Mouse (Mus musculus) embryonic stem cell, embryonic (primary cell): ENCODE measurements at regions not wholly inside any gene's neighbourhood (a gene's known extent, or its start where the extent isn't known, plus 50 kb on each side); places are given as distances from the start of the nearest gene placed in this dataset.

ENCODE experiments used
- CTCF ChIA-PET, 4 experiments: fragments of 300-600 bp in 2 of 4; fragments of 350-600 bp in 2 of 4; sonication (Branson Sonifier 250); formaldehyde crosslinking; loops; one replicate each; lab custom pipeline; 2022; ENCODE audit warnings: inconsistent platforms in 2 of 4; lab: Charles Lee
- POLR2A ChIA-PET, 4 experiments: fragments of 300-600 bp in 2 of 4; fragments of 350-600 bp in 2 of 4; sonication (Branson Sonifier 250); formaldehyde crosslinking; loops; one replicate each; lab custom pipeline; 2022; ENCODE audit warnings: antibody characterized with exemption in 4 of 4, inconsistent platforms in 1 of 4; lab: Charles Lee

DNA sequence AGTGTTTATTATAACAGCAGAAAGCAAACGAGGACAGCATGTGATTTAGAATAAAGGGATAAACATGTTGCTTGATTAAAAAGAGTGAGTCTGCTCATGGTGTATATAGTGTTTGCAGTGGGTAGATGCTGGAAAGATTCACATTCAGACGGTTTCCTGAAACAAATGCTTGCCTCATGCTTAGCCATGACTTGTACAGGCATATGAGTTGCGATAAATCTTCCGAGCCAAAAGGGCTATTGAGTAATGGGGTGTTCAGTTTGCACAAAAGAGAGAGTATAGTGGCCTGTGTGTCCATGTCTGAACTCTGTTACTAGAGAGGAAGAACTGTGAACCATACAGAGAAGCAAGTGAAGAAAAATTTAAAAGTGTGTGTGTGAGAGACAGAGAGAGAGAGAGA, 169.3 kb downstream of the Pten start:
- CTCF ChIA-PET, result no interaction called here
- POLR2A ChIA-PET, result interaction anchor here in 1 of 4 experiments (0.6 kb wide), 1 partner anchor 49 kb away, joined by 3 read pairs; no protein-coding TSS in a partner anchor

DNA sequence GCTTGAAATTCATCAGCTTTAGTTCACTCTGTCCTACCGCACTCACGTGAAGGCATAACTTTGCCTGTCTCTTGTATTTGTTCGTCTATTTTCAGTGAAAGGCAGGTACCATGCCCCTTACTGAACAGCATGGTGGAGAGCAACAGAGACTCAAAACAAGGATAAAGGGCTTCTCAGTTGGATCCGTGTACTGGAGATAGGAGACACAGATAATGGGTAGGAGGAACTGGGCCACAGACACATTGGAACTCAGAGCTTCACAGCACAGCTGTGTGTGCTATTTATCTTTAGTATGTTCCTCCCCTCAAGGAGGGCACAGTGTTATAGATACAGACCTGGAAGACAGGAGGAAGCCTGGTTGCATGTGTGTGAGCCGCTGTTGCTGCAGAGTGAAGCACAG, 176.4 kb downstream of the Pten start:
- POLR2A ChIA-PET, result no interaction called here
- CTCF ChIA-PET, result no interaction called here

DNA sequence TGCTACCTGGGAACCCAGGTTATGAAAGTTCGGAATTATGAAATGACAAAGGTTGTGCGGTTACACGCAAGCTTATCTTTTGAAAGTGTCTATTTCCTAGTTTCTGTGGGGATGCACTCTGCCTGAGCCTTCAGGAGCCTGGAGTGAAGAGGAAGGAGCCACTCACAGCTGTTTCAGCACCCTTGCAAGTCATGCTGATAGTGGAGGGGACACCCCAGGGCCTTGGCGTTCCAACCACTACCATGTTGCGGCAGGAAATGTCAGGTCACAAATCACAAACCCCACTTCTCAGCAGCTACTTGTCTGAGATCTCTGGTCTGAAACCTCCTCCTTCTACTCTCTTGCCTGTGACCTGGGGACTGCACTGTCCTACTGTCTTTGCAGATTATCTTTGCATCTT, 178.3 kb downstream of the Pten start:
- ChIA-PET POLR2A (no interaction called here), CTCF (no interaction called here)

DNA sequence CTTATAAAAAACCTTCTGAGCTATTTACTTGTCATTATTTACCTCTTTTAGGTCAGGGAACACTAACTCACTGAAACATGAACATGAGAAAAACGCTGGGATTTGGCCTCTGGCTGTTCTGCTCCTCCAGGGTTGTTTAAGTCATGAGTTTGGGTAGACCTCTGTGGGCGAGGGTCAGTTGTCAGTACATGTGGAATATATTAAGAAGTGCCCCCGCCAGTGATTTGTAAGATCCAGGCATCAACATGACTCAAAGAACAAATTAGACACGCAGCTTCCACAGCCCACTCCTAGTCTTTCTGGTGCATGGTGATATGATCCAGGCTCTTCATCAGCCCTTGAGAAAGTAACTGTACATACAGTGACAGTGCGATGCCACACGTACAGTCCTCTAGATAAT, 180.3 kb downstream of the Pten start:
- ChIA-PET POLR2A (no interaction called here), CTCF (no interaction called here)

DNA sequence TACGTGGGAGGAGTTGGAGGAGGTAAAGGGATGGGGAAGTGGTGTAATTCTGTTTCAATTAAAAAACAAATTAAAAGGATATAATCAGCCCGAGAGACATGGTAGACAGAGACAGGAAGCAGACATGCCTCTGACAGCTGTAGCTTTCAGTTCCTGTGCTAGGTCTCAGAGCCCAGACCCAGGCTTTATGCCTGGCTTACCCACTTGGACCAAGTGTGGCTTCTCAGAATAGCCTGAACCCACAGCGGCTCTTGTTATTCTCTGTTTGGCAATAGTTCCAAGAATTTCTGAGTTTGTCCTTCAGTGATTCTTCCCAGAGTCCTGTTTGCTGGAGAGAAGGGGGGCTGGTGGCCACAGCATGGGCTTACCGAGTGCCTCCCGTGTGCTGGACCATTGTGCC, 182.4 kb downstream of the Pten start:
- ChIA-PET POLR2A (no interaction called here), CTCF (no interaction called here)

DNA sequence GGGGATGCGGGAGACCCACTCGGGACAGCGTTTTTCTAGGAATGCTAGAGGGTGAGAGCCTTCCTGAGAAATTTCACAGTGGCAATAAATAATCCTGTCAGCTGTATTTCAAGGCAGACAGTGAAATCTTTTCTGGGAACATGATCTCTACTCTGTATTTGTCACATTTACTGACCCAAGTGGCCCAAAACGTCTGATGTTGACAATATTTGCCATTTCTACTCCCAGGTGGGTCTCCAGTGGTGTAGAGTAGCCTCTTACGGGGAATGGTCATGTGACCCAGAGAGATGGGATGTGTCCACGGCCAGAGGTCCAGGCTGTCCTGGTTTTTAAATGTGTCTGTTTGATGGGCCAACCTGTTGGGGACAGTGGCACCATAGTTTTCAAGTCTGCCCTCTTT, 183.5 kb downstream of the Pten start:
- ChIA-PET CTCF (no interaction called here), POLR2A (no interaction called here)

DNA sequence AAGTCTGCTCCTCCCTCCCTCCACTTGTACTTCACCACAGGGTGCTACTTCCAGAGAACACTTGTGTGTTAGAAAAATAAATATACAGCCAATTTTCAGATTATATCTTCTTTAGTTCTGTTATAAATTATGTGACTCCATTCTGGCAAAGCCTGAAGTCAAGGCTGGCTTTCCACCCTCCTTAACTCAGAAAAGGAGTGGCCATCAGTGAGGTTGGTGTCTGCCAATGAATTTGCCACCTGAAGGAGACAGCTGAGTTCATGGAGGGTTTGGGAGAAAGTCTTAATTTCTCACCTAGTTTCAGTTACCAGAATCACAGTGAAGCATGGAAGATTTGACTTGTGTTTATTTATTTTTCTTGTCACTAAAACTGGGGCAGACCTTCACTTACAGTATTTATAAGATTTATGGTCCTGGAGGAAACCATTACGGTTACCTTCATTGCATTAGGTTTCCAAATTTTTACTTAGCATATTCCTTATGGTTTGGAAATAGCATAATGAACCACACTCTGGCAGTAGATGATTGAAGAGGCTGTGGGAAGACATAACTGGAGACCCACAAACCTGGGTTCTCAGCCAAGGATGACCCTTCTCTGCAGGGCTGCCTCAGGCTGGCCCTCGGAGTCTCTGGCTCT, 186.4 kb downstream of the Pten start:
- POLR2A ChIA-PET, result no interaction called here
- CTCF ChIA-PET, result no interaction called here

DNA sequence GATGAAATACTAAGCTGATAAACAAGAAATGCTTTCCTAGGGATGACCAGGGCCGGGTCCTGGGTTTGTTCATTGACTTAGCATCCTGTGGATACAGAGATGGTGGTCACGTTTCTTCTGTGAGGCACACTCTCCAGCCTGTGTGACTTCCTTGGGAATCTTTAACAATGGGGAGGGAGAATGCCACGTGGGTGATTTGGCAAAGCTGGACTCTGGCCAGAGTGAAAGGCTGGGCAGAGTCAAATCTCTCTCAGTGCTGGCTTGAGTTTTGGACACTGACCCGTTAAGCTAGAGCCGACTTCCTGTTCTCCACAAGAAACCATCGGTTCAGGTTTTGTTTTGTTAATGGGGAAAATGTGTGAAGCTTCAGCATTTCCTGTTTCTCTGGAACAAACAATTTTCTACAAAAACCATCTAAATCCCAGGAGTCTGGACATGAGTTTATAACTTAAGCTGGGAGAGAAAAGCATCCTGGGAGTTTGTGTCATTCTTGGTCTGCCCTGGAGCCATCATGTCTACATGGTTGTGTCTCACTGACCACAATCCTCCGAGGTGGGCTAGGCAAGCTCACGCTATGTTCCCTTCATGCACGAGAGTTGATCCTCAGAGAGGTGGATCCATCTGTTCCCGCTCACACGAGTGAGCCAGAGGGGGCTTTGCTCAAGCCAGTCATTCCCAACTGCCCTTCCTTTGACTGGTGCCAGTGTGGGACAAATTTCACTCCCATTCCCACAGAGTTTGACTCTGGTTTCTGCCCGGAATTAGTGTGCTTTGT, 190.0 kb downstream of the Pten start:
- ChIA-PET CTCF (interaction anchor here in 1 of 4 experiments (0.7 kb wide), 1 partner anchor 9 kb away, joined by 3 read pairs; no protein-coding TSS in a partner anchor), POLR2A (interaction anchor here in 3 of 4 experiments (0.7 to 3.2 kb wide), 6 partner anchors 10 to 191 kb away, joined by 3 to 16 read pairs (median 3); no protein-coding TSS in a partner anchor)

DNA sequence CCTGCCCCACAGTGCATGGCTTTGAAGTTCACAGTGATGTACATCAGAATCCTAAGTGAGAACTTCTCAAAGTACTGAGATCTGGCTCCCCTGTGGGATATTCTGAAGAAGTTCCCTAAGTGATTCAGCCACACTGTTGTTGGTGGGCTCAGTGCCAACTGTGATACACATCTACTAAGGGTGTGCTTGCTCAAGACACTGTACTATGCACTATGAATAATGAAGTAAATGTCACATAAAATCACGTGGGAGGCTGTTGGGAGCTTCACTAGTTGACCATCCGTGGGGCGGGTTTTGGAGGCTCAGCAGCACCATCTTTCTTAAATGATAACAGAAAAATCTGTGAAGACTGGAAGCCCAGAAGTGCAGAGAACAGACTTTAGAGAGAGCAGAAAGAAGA, 193.0 kb downstream of the Pten start:
- CTCF ChIA-PET, result no interaction called here
- POLR2A ChIA-PET, result interaction anchor here in 1 of 4 experiments (0.8 kb wide), 1 partner anchor 15 kb away, joined by 3 read pairs; no protein-coding TSS in a partner anchor

DNA sequence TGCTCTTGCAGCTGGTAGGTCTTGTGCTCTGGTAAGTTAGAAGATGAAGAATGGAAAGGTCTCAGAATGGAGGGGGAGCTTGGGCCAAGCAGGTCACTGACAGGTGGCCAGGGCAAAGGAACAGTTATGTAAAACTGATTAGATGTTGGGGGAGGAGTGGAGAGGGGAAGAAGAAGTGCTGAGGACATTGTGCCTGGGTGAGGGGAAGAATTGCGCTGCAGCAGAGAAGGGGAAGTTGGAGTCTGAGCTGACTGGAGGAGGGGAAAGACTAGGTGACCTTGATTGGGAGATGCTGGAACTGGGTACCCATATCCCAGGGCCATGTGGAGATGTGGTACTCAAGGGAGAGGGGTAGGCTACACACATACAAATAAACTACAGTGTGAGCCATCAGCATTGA, 193.5 kb downstream of the Pten start:
- POLR2A ChIA-PET, result interaction anchor here in 2 of 4 experiments (0.7 to 0.8 kb wide), 2 partner anchors 14 kb away, joined by 3 read pairs; no protein-coding TSS in a partner anchor
- CTCF ChIA-PET, result no interaction called here

DNA sequence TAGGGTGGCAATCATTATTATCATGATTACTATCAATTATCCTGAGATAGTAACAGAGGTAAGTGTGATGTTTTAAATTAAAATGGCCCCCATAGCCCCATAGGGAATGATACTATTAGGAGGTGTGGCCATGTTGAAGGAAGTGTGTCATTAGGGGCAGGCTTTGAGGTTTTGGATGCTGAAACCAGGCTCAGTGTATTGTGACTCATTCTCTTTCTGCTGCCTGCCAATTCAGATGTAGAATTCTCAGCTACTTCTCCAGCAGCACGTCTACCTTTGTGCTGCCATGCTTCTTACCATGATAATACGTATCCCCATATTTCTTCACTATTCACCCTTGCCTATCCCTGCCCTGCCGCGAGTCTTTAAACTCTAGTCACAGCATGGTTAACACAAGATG, 195.1 kb downstream of the Pten start:
- CTCF ChIA-PET, result interaction anchor here in 1 of 4 experiments (1.2 kb wide), 1 partner anchor 146 kb away, joined by 3 read pairs; no protein-coding TSS in a partner anchor

DNA sequence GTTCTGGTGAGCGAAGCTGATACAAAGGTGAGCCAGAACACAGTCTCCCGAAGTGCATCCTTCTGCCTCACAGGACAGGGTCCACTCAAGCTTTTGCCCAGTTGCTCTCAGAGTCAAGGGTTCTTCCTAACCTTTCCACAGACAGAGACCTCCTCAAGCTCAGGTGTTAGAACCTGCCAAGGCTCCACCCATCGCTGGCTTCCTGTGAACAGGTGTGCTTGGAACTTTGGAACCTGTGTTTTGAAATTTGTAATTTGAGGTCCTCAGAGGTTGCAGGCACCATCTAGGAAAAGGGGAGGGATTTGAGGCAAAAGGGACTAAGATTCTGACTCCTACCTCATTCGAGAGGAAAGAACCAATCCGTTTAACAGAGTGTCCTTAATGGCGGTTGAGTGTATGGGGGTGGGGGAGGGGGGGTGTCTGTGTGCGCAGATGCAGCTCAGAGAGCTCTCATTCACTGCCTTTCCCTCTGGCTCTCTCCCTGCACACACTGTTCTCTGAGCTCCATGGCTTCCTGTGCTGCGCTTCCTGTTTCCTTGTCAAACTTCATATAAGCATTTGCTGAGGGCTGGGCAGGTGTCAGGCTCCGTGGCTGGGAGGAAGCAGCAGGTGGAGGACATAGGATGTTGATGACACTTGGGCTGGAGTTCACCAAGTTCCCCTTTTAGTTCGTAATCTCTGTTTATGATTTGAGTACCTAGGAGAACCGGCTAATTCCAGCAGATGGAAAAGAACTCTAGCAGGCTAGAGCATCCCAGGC, 195.8 kb downstream of the Pten start:
- ChIA-PET POLR2A (interaction anchor here in 3 of 4 experiments (0.5 to 1.0 kb wide), 8 partner anchors 11 to 633 kb away, joined by 3 to 5 read pairs (median 3); no protein-coding TSS in a partner anchor), CTCF (interaction anchor here in 2 of 4 experiments (0.7 to 1.4 kb wide), 3 partner anchors 146 to 196 kb away, joined by 3 to 5 read pairs (median 3); partner anchors contain the start of gene Pten (in 1 of the 2))

More for the DNA sequence above, 195.1 kb downstream of the Pten start:
- POLR2A ChIA-PET, result interaction anchor here in 3 of 4 experiments (0.6 to 1.0 kb wide), 7 partner anchors 11 to 632 kb away, joined by 3 to 6 read pairs (median 3); partner anchors contain the start of gene Pten (in 1 of the 3)

DNA sequence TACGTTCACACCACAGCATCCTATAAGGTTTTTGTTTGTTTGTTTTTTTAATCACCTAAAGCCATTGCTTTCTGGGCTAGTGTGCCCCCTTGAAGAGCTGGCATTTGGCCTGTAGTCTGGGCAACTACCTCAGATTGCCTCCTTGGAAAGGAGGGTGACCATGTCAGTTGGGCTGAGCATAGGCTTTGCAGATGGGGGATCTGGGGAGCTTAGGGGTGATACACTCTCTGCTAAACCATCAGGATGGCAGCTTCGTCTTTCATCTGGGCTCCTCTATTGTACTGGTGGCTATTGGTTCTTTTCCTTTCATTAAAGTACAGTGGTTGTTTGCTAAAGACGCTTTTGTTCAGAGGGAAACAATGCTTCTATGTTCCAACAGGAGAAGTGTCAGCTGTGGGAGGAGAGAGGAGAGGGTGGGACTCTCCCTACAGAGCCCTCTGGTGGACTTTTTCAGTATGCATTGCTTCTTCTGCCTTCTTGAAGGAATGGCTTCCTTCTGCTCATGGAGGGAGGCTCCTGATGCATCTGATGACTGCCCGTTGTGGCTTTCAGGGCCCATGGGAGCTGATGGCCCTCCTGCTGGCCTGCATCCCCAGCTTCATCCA, 196.8 kb downstream of the Pten start:
- POLR2A ChIA-PET, result interaction anchor here in 1 of 4 experiments (1.0 kb wide), 1 partner anchor 11 kb away, joined by 4 read pairs; no protein-coding TSS in a partner anchor
- CTCF ChIA-PET, result interaction anchor here in 3 of 4 experiments (0.5 to 1.4 kb wide), 3 partner anchors 90 to 205 kb away, joined by 3 to 9 read pairs (median 5); partner anchors contain the start of gene Pten (in 1 of the 3)

DNA sequence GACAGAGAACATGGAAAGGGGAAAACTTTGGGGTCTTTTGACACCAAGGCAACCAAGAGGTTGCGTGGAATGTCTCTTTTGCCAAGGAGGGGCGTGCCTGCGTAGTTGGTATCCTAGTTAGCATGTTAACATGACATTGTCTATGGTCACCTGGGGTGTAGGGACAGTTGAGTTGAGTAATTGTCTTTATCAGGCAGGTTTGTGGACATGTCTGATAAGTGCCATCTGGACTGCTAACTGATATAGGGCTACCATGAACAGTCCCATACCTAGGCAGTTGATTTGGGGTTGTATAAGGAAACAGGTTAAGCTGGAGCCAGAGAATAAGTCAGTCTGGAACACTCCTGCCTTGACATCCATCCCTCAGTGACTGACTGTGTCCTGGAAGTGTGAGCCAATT, 197.6 kb downstream of the Pten start:
- ChIA-PET POLR2A (interaction anchor here in 1 of 4 experiments (0.6 to 1.0 kb wide), 2 partner anchors 10 to 1113 kb away, joined by 3 to 4 read pairs; no protein-coding TSS in a partner anchor), CTCF (interaction anchor here in 1 of 4 experiments (1.4 kb wide), 1 partner anchor 198 kb away, joined by 5 read pairs; the partner anchor contains the start of gene Pten)

DNA sequence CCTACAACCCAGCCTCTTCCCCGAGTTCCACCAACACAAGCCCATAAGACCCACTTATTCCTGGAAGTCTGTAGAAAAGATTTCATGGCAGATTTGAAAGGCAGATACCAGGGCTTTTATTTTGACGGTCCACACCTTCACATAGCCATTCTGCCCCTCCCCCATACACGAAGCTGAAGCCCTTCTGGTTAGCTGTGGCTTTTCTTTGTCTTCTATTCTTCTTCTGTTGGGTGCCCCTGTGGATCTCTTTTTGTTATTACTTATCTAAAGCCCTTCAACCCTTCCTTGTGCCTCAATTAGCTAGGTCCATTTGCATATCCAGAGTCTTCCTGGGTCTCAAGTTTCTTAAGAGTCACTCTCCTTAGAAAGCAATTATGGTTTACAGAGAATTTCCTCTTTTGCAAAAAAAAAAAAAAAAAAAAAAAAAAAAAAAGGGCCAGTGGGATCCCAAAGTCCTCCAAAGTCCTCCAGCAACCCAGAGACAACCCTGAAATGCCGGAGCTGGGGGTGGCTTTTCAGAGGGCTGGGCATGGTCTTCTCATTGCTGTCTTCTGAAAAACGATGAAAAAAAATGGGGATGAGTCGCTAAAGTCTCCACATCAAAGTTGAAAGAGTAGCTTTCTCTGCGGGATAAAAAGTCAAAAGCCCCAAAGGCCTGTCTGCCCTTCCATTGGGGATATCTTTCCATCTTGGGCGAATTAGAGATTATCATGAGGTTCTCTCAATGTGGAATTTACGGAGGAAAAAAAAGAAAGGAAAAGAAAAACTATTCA, 199.0 kb downstream of the Pten start:
- CTCF ChIA-PET, result interaction anchor here in 3 of 4 experiments (0.5 to 0.6 kb wide), 4 partner anchors 9 to 789 kb away, joined by 3 to 12 read pairs (median 5); no protein-coding TSS in a partner anchor
- POLR2A ChIA-PET, result interaction anchor here (0.6 to 3.1 kb wide), 26 partner anchors 9 to 1921 kb away, joined by 3 to 16 read pairs (median 4); partner anchors contain the start of gene Pten (in 3 of the 4)

DNA sequence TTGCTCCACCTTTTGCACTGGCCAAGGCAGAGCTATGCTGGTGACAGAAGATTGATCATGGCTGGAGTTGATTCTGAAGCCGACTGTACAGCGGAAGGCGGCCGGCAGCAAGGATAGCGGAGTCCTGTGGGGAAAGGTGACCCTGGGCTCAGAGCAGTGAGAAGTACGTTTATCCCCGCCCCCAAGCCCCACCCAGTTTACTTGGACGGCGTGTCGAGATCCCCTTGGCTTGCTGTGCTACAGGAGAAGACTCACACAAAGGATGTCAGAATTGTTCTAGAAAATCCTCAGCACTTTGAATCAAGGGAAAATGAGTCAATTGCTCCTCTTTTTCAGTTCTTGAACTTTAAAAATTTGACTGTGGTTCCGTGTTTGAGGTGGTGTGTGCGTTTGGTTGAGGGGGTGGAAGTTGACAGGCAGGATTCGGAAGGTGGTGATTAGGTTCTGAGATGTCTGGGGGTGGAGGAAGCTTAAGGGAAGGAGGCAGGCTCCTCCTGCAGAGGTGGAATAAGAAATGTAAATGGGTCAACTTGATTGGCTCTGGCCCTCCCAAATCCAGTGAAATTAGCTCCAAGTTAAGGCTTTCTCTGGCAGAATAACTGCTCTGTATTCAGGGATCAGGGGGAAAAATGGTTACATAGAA, 199.7 kb downstream of the Pten start:
- CTCF ChIA-PET, result interaction anchor here in 2 of 4 experiments (0.6 kb wide), 3 partner anchors 8 to 237 kb away, joined by 5 to 20 read pairs (median 12); no protein-coding TSS in a partner anchor
- POLR2A ChIA-PET, result interaction anchor here (0.6 to 3.1 kb wide), 23 partner anchors 9 to 768 kb away, joined by 3 to 16 read pairs (median 4); partner anchors contain the start of gene Pten (in 2 of the 4)
